Mouse (Mus musculus) 416B (cell line): Measurements from ENCODE around the gene Htr2b.

ENCODE experiments used
- DNase-seq: peaks from one replicate; pipeline ENCODE4 v3.0.0; 2011; ENCODE audit warnings: low read depth

Htr2b gene

GRCm38 (mm10) chr1:86111779-86112178 lies at the start of gene Htr2b:
TSS of gene Htr2b (minus strand) at chr1:86111970.
- DNase-seq = peak; percentile 17

- no peak for DNase-seq
Observed at GRCm38 (mm10) chr1:86161061-86161460, 49.3 kb upstream of the Htr2b start.

- no peak for DNase-seq
Observed at GRCm38 (mm10) chr1:86160479-86160878, 48.7 kb upstream of the Htr2b start.

GRCm38 (mm10) chr1:86160059-86160458 lies 48.3 kb upstream of the Htr2b start:
- no peak for DNase-seq

- DNase-seq = no peak
Observed at GRCm38 (mm10) chr1:86156595-86156994, 44.8 kb upstream of the Htr2b start.

- DNase-seq = no peak
Observed at GRCm38 (mm10) chr1:86156075-86156474, 44.3 kb upstream of the Htr2b start.

GRCm38 (mm10) chr1:86154824-86155164 lies 43.0 kb upstream of the Htr2b start:
- no peak for DNase-seq

- peak; percentile 98 for DNase-seq
Observed at GRCm38 (mm10) chr1:86154133-86154823, 42.5 kb upstream of the Htr2b start, which contains the start of gene Armc9. TSS of gene Armc9 (plus strand) at chr1:86154780.

- peak; percentile 57 for DNase-seq
Observed at GRCm38 (mm10) chr1:86152618-86153017, 40.8 kb upstream of the Htr2b start.

- no peak for DNase-seq
Observed at GRCm38 (mm10) chr1:86151376-86151775, 39.6 kb upstream of the Htr2b start.

- peak; percentile 54 for DNase-seq
Observed at GRCm38 (mm10) chr1:86150929-86151328, 39.2 kb upstream of the Htr2b start.

GRCm38 (mm10) chr1:86148161-86148560 lies 36.4 kb upstream of the Htr2b start:
- peak; percentile 46 for DNase-seq

- DNase-seq = peak; percentile 90
Observed at GRCm38 (mm10) chr1:86147557-86147956, 35.8 kb upstream of the Htr2b start.

- DNase-seq = no peak
Observed at GRCm38 (mm10) chr1:86146293-86146692, 34.5 kb upstream of the Htr2b start.

- DNase-seq = no peak
Observed at GRCm38 (mm10) chr1:86144001-86144944, 32.5 kb upstream of the Htr2b start.

- DNase-seq = no peak
Observed at GRCm38 (mm10) chr1:86143165-86143564, 31.4 kb upstream of the Htr2b start.

GRCm38 (mm10) chr1:86141081-86141480 lies 29.3 kb upstream of the Htr2b start:
- DNase-seq = no peak

GRCm38 (mm10) chr1:86135315-86135714 lies 23.5 kb upstream of the Htr2b start:
- no peak for DNase-seq

GRCm38 (mm10) chr1:86133337-86133736 lies 21.6 kb upstream of the Htr2b start, which contains the start of gene Gm21972:
TSS of gene Gm21972 (plus strand) at chr1:86133637.
- DNase-seq = no peak

GRCm38 (mm10) chr1:86126036-86126435 lies 14.3 kb upstream of the Htr2b start:
- no peak for DNase-seq

- DNase-seq = no peak
Observed at GRCm38 (mm10) chr1:86119549-86119948, 7.8 kb upstream of the Htr2b start.

- DNase-seq = no peak
Observed at GRCm38 (mm10) chr1:86114141-86114540, 2.4 kb upstream of the Htr2b start.

- no peak for DNase-seq
Observed at GRCm38 (mm10) chr1:86105054-86105453, 6.7 kb downstream of the Htr2b start.
